Mouse (Mus musculus) kidney, adult 2 months (tissue): Measurements from ENCODE around the gene Gm20696. TPM values are rescaled to one million over a fixed set of nuclear protein-coding genes. Genes with fewer than 3 reads are reported as not detected.

Source experiments
- DNase-seq: peaks from one replicate; pipeline ENCODE4 v3.0.0; 2021
- H3K27ac ChIP-seq: fragments of 200-500 bp; 2 replicates; pipeline ENCODE4 v1.5.1; 2012; ENCODE audit warnings: low read depth, low read length, control low read depth, inconsistent platforms; ENCODE audit not compliant: insufficient read depth
- H3K27me3 ChIP-seq: fragments of 200-500 bp; replicated peaks from 2 replicates; pipeline ENCODE4 v1.6.1; 2012; ENCODE audit warnings: mild to moderate bottlenecking, moderate library complexity, low read length, inconsistent platforms; ENCODE audit not compliant: control insufficient read depth, insufficient read depth
- H3K36me3 ChIP-seq: fragments of 200-500 bp; 2 replicates; pipeline ENCODE4 v1.6.1; 2012; ENCODE audit warnings: mild to moderate bottlenecking, moderate library complexity, low read length, inconsistent platforms; ENCODE audit not compliant: control insufficient read depth, insufficient read depth
- H3K4me1 ChIP-seq: fragments of 200-500 bp; 2 replicates; pipeline ENCODE4 v1.6.1; 2011; ENCODE audit warnings: low read length; ENCODE audit not compliant: control insufficient read depth, insufficient read depth
- H3K4me3 ChIP-seq: fragments of 200-500 bp; 2 replicates; pipeline ENCODE4 v1.5.1; 2011; ENCODE audit warnings: mild to moderate bottlenecking, low read depth, low read length, control low read depth; ENCODE audit not compliant: insufficient read depth
- CTCF ChIP-seq: fragments of 200-500 bp; conservative IDR thresholded peaks from 2 replicates; pipeline ENCODE4 v1.5.1; 2011; ENCODE audit warnings: low read depth, mild to moderate bottlenecking, control low read depth, low read length, moderate library complexity, mixed read lengths; ENCODE audit not compliant: insufficient read depth, insufficient read length
- POLR2A ChIP-seq: fragments of 200-500 bp; IDR thresholded peaks from one replicate; pipeline ENCODE4 v1.6.1; 2011; ENCODE audit warnings: low read depth, low read length, control low read depth
- WGBS: fragments of 180-500 bp; shearing (Covaris S2); methylation state at CpG from one replicate; pipeline ENCODE4 v1.1.7; 2018; 5-methylcytosine and 5-hydroxymethylcytosine counted together
- polyA plus RNA-seq: library from polyadenylated mRNA; depleted of rRNA; stranded (reverse); fragments of >200 nt; gene quantifications from 2 replicates; pipeline ENCODE4 v1.2.3, GENCODE M21; 2012

Gm20696 gene
- polyA plus RNA-seq, 1 experiment: 0.31 TPM

GRCm38 (mm10) chr6:99483556-99483955 lies 183.0 kb downstream of the Gm20696 start:
- no peak for DNase-seq
- Histone ChIP-seq H3K4me3 (no peak overlapping the region), H3K4me1 (peaks cover 6% of the 10 kb centered on the region; the same call in 1 of the 2 replicates), H3K27me3 (no peaks in the 10 kb centered on the region), H3K27ac (no peak overlapping the region), H3K36me3 (no peaks in the 10 kb centered on the region)
- WGBS: 85% methylated on average over 10 of the region's 10 CpGs
- TF ChIP-seq POLR2A: no peak
- TF ChIP-seq CTCF: no peak

GRCm38 (mm10) chr6:99481568-99481967 lies 185.0 kb downstream of the Gm20696 start:
- DNase-seq: no peak
- peaks cover 6% of the 10 kb centered on the region; the same call in 1 of the 2 replicates for H3K4me1 ChIP-seq
- 71% methylated on average over 7 of the region's 7 CpGs for WGBS
- no peaks in the 10 kb centered on the region for H3K27me3 ChIP-seq
- TF ChIP-seq CTCF (no peak), POLR2A (no peak)
- H3K36me3 ChIP-seq: no peaks in the 10 kb centered on the region
- no peak overlapping the region for H3K27ac ChIP-seq
- H3K4me3 ChIP-seq: no peak overlapping the region

GRCm38 (mm10) chr6:99478873-99479650 lies 187.5 kb downstream of the Gm20696 start:
- no peaks in the 10 kb centered on the region for H3K4me1 ChIP-seq
- WGBS: 85% methylated on average over 13 of the region's 13 CpGs
- no peak for TF ChIP-seq CTCF
- no peak for TF ChIP-seq POLR2A
- no peak overlapping the region for H3K4me3 ChIP-seq
- H3K27me3 ChIP-seq: no peaks in the 10 kb centered on the region
- H3K36me3 ChIP-seq: no peaks in the 10 kb centered on the region
- no peak overlapping the region for H3K27ac ChIP-seq
- no peak for DNase-seq

GRCm38 (mm10) chr6:99475040-99475439 lies 191.6 kb downstream of the Gm20696 start:
- TF ChIP-seq CTCF: no peak
- no peak for TF ChIP-seq POLR2A
- Histone ChIP-seq H3K27me3 (no peaks in the 10 kb centered on the region), H3K36me3 (no peaks in the 10 kb centered on the region), H3K4me1 (no peaks in the 10 kb centered on the region), H3K4me3 (no peak overlapping the region), H3K27ac (no peak overlapping the region)
- WGBS: 69% methylated on average over 9 of the region's 9 CpGs
- peak; percentile 39 for DNase-seq

- H3K4me1 ChIP-seq: peaks cover 7% of the 10 kb centered on the region
- no peak overlapping the region for H3K4me3 ChIP-seq
- TF ChIP-seq CTCF (no peak), POLR2A (no peak)
- no peaks in the 10 kb centered on the region for H3K27me3 ChIP-seq
- H3K36me3 ChIP-seq: no peaks in the 10 kb centered on the region
- 83% methylated on average over 5 of the region's 5 CpGs for WGBS
- DNase-seq: no peak
- H3K27ac ChIP-seq: no peak overlapping the region
These were observed 195.7 kb downstream of the Gm20696 start for GRCm38 (mm10) chr6:99470906-99471305.

GRCm38 (mm10) chr6:99469134-99469834 lies 197.3 kb downstream of the Gm20696 start:
- H3K4me3 ChIP-seq: no peak overlapping the region
- WGBS: 56% methylated on average over 12 of the region's 12 CpGs
- no peaks in the 10 kb centered on the region for H3K36me3 ChIP-seq
- no peak for TF ChIP-seq CTCF
- TF ChIP-seq POLR2A: no peak
- H3K27me3 ChIP-seq: no peaks in the 10 kb centered on the region
- H3K27ac ChIP-seq: no peak overlapping the region
- peaks cover 7% of the 10 kb centered on the region for H3K4me1 ChIP-seq
- DNase-seq: no peak

GRCm38 (mm10) chr6:99467831-99468230 lies 198.8 kb downstream of the Gm20696 start:
- no peak overlapping the region for H3K27ac ChIP-seq
- TF ChIP-seq POLR2A (no peak), CTCF (no peak)
- 72% methylated on average over 3 of the region's 3 CpGs for WGBS

More at GRCm38 (mm10) chr6:99467831-99468230, 198.8 kb downstream of the Gm20696 start:
- Histone ChIP-seq H3K4me3 (no peak overlapping the region), H3K27me3 (no peaks in the 10 kb centered on the region), H3K4me1 (peaks cover 7% of the 10 kb centered on the region), H3K36me3 (no peaks in the 10 kb centered on the region)
- DNase-seq: no peak
